Mouse (Mus musculus): ENCODE results near the gene Igf2r.

DNA sequence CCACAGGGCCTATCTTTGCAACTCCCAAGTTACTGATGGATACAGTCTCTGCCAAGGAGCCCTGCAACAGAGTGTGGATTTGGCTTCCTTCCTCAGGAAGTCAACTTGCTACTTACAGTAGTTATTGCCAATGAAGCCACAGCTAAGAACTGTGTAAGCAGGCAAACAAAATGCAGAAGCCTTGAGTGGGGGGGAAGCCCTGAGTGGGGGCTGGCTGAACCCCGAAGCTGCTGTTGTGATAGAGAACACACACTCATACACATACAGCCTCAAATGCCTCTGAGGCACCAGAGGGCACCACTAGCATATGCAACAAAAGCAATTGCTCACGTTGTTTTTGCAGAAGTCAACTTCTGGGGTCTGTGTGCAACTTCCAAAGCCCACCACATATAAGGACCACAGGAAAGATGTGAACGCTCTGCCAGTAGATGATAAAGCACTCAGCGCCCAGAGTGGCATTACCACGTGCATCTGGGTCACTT lies 55.3 kb downstream of the Igf2r start:
- no peak for TF ChIP-seq CTCF (IDR thresholded peaks at IDR 0.05; ENCODE audit: control insufficient read depth, insufficient read depth, insufficient replicate concordance, low read depth, low read length)
- TF ChIP-seq POLR2A (IDR thresholded peaks at IDR 0.05; ENCODE audit: control insufficient read depth, low read depth, low read length) = no peak

All from testis, adult 2 months (tissue).